Mouse (Mus musculus): ENCODE measurements at regions not wholly inside any gene's neighbourhood (a gene's known extent, or its start where the extent isn't known, plus 50 kb on each side); places are given as distances from the start of the nearest gene placed in this dataset.
"Not testable (repeated sequence)": the region's sequence is repeated elsewhere in the genome, so short reads cannot be mapped to it uniquely, and the experiment has no call there.

DNA sequence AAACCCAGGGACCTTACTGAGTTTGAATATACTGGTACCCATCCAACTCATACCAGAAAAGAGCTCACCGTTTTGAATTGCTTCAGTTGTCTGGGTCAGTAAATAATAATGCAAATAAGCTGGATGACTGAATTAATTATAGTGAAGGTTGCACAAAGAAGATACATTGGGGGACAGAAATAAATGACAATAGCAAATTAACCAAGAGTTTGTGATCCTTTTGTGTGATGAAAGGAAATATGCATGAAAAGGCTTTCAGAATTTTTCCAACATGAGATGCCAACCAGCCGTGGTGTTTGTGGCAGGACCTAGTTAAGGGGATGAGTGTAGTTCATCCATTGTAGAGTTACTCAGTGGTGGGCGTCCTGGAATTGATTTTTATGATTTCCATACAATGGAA, 186.5 kb upstream of the Pik3r1 start:
- DNase-seq, result no peak

DNA sequence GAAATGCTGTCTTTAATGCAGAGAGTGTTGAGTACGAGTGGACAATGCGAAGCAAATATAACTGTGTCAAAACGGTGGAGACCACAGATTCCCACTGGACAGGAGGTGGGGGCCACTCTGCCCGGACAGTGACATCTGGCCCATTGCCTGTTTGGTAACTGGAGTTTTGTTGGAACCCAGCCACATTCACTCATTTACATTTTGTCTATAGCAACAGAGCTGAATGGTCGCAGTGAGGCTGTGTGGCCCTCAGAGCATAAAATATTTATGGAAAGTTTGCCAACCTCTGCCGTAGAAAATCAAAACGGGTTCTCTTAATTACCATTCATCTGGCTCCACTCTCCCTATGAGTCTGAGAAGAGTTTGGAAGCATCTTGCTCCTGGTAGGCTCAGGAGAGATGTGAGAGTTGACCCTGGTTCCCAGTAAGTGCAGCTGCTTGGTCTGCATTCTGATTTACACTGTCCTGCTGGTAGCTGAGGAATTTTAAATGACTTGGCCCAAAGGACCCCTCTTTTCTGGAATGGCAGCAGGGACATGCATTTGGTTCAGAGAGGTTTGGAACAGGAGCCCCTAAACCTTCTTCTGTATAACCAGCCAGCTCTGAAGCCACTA, 187.9 kb upstream of the Pik3r1 start:
- no peak for DNase-seq

DNA sequence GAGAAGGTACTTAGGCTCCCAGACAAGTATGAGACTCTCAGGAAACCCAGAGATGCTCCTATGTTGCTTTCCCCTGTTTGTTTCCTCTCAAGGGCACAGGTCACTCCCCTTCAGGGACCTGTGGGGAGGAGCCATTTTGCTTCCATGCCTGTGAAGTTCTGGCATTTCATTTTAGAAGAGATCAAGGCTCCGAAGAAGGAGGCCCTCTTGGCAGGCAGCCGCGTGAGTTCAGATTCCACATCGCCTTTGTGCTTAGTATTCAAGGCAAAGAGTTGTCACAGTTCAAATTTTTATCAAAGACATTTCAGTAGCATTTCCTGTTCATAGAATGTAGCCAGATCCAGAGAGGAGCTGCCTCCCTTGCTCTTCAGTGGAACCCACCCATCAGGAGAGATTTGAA, 189.8 kb upstream of the Pik3r1 start:
- DNase-seq, result peak; percentile 37

DNA sequence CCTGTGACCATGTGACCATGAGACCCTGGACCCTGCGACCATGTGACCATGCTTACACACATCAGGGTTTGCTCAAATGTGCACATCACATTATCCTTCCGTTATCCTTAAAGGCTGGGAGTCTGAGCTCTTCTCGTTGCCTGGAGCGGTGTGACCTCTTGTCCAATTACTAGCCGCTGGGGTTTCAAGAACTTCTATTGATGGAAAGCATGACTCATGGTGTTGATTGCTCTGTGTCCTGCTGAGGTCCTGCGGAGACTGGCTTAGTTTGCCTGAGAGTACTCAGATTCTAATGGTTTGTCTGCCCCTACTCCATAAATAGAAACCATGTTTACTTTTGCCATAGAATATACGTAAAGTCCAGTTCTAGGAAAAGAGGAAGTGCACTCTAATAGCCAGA, 197.5 kb upstream of the Pik3r1 start:
- no peak for DNase-seq

DNA sequence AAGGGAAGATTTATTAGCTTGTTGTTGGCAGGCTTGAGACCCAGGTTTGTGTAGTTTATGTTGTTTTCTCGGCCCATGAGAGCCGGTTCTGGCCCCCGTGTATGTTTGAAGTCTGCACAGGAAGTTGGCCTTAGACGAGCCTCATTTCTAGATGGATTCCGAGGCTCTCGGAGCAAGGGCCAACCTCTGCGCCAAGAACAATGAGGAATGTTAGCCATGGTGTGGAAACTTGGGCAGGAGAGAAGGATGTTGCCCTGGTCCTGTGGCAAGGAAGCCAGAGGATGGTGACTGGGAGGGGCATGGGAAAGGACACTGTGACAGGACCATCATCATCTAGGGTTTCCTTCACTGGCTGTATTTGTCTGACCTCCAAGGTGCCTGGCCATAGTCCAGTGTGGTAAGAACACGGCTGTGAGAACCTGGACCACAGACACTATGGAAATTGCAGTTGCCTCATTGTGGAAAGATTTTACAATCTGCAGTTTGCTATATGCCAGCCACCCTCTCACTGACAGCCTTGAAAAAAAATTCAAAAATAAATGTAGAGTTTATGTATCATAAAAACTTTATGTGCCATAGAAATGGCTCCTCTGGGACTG, 198.9 kb upstream of the Pik3r1 start:
- no peak for DNase-seq

DNA sequence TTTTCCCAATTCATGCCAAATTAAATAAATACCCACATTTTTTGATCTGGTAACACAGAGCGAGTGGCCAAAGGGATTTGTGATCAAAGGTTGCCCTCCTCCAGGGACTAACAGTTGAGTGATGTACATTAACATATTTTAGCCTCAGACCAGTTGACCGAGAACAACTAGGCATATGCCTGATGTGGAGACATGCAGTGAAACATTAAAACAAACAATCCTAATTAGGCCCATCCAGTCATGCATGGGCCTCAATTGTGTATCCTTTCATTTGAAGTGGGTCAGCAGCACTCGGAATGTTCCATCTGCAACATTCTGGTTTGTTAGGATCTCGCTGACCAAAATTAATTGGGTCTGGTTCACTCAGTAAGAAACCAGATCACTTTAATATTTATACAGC, 199.4 kb upstream of the Pik3r1 start:
- DNase-seq, result no peak

DNA sequence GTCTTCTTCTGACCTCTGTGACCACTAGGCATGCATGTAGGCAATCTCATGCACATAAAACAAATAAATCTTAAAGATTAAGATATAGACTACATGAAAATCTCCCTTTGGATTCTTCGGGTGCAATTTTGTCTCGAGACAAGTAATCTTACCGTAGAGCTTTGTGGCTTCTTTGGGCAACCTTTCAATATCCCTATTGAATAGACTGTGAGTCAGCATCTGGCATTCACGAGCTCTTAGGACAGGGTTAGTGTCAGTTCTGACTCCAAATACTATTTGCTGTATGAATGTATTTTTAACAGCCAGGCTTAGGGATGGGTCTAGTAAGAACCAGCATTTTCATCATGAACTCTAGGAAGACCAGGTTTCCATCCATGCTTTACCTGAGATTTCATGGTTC, 208.7 kb upstream of the Pik3r1 start:
- no peak for DNase-seq

DNA sequence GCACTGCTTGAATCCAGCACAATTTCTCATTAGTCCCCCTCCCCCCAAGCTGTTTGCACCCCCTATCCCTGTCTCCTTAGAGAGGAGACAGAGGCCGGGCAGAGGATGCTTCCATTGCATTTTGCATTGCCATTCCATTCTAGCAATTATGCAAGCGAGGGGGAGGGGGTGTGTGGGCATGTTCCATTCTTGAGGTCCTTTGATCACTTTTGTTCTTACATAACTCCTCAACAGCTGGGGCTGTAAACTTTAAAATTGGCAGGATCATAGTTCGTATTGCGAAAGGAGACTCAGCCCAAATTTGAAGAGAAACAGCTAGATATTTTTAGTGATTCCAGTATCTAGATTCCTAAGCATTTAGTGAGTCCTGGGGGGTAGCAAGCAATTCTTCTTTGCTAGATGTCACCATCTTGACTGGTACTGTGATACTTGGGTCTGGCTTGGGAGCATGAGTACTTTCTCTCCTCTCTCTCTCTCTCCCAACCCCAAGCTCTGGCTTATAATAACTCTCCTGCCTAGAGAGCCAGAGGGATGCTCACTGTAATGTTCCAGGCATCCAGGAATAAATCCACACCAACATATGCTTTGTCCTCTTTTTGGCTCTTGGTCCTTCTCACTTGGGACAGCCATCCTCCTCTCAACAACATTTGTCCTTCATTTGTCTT, 212.3 kb upstream of the Pik3r1 start:
- peak; percentile 5 for DNase-seq

DNA sequence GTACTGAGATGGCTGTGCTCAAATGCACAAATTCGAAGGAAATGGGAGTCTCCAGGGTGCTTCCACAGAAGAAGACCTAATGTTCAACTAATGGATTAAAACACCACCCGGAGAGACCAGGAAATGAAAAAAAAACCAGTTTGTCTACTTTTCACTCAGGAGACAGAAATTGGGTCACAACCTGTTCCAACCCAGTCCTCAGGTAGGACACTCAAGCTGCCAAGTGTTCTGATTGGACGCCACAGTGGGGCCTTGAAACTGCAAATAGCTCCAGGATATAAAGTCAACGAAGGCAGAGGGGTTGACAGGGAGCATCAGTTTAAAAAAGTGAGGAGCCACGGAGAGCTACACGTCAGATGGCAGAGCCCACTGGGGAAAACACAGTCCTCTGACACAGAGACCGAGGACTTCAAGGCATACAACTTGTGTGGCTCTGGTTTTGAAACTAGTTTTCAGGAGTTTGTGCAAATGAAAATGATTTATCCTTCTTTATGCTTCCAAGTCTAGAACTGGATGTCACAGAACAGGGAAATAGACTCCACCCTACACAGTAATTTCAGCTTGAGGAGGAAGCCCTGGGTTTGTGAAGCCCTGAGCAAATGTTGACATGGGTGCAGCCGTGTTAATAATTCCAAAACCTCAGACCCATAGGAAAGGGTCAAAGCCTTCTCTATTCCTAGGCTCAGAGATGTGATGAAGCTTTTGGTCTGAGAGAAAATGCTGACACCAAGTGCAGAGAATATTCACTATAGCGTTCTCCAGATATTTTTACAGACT, 220.8 kb upstream of the Pik3r1 start:
- DNase-seq, result no peak

DNA sequence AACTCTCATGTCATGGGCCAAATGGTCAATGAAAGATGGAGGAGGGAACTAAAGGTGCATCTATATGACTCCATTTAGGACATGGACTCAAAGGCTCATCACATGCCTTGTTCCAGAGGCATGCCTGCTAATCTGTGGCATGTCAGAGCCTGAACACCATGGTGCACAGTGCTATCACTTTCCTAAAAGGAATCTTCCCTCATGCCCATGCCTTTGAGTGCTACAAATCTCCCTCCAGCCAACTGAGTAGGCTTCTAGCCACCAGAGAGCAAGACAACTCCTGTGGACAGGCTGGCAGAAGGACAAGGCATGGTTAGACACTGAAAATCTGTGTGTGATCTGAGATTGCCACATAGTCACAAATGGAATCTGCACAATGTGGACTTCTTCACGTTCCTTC, 223.7 kb upstream of the Pik3r1 start:
- no peak for DNase-seq

DNA sequence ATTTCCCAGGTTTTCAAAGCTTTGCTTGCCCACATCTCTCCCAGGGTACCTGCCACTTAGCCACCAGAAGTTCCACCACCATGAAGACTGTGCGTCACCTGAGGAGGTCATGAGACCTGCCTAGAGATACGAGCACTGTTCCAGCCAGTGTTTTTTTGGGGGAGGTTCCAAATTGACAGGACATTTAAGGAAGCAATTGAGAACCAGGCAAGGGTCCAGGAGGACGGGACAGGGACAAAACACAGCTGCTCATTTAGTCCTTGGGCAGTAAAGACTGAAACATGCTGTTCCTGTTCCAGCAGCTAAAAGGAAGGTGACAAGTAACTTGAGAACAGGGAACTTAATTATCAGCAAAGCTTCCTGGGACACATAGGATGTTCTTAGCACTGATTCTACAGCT, 226.8 kb upstream of the Pik3r1 start:
- DNase-seq, result no peak

DNA sequence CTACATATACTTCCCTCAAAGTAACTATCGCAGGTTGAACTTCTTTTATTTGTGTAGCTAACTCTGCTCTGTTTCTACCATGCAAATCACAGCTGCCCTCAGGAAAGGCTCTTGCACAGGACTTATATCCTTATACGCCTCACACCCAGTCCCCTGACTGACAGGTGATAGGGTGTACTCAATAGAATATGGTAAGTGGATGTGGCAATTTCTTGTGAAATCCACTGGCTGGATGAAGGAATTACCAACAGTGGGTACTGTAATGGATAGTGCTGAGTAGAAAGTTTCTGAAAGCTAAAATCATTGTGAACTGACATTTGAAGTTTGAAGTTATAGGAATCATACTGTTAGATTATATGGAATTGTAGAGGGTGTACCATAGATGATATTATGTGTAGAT, 227.5 kb upstream of the Pik3r1 start:
- no peak for DNase-seq

DNA sequence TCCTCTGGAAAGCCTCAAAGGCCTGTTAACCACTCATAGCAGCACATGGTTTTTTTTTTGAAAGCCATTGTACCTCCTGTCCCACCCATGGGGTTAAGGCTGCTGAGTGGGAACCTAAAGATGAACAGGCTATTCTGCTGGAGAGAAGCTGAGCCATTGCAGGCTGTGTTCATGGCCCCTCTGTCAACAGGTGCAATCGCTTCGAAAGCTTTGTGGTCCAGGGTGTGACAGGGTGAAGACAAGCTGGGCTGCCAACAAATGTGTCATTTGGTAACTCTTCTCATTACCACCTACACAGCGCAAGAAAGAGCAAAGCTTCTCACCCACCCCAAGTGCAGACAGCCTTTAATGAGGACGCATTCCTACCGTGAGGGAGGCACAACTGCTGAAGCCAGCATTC, 228.1 kb upstream of the Pik3r1 start:
- no peak for DNase-seq

DNA sequence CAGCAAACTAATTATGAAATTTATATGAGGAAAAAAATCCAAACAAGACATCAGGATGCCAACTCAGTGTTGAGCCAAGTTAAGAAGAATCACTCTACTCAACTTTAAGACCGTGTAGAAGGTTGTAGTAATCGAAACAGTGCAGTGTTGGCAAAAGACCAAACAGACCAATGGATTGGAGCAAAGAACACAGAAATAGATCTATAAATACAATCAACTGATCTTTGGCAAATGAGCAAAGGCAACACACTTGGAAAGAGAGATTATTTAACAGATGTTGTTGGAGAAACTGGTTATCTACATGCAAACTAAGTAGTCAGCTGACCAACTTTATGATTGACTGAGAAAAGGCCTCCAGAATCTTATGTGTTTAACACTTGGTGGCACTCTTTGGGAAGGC, 229.4 kb upstream of the Pik3r1 start:
- no peak for DNase-seq

DNA sequence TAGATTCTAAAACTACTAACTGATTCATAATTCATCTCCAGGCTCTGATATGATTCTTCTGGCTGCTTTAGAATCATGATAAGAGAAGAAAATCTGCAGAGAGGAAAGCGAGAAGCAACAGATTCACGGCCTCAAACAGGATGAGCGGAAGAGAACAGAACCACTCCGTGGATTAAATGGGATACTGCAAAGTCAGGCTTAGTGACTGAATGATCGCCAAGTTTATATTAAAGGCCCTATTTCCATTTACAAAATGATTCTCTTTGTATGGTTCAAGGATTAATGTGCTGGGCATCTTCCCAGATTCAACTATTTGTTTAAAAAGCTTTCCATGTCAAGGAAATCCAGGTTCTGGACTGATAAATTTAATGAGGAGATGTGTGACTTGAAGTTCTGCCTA, 238.5 kb upstream of the Pik3r1 start:
- DNase-seq, result no peak

DNA sequence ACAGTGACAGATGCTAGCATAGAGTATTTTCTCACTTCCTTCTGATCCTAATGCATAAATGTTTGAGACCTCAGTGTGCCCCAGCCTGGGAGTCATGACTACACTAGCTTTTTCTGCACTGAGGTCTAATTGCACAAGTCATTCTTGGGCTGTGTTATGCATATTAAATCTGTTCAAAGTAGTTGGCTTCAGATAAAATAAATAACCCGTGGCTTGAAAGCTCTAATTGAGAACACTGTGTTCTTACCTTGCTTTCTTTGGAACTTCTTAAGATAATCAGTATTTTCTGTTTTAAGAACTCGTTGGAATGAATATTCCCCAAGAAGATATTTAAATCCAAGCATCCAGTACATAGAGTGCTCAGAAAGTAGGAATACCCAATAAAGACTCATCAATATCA, 243.9 kb upstream of the Pik3r1 start:
- no peak for DNase-seq

DNA sequence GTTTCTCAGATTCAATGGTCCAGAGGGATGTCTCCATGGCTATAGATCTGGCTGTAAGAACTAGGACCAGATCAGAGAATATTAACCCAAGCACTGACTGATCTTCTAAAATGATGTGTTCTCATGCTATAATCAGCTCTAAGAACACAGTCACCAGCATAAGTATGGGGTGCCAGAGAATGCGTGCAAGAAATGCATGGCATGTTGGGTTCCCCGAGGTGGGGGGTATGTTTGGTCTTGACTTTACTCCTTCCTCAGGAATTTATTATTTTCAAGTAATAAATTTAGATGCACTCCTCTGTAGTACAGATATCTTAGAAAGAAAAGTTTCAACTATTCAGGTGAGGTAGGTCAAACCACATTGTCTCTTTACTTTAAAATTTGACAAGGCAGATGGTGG, 246.5 kb upstream of the Pik3r1 start:
- DNase-seq, result no peak

DNA sequence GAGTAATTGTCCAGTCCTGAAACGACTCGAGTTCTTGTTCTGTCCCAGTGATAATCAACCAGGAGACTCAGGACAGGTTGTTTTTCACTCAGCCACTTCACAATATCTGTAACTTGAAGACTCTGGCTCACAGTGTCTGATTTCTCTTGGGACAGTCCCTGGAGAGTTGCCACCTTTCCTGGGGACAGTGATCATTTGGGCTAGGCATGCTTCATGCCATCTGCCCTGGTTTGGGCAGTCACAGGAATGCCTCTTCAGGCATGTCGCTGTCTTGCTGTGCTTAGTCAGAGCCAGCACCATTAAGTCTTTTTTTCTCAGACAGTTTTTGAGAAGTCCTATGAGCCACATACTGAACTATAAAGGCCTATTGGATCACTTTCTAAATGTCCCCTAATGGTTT, 246.9 kb upstream of the Pik3r1 start:
- DNase-seq, result no peak

DNA sequence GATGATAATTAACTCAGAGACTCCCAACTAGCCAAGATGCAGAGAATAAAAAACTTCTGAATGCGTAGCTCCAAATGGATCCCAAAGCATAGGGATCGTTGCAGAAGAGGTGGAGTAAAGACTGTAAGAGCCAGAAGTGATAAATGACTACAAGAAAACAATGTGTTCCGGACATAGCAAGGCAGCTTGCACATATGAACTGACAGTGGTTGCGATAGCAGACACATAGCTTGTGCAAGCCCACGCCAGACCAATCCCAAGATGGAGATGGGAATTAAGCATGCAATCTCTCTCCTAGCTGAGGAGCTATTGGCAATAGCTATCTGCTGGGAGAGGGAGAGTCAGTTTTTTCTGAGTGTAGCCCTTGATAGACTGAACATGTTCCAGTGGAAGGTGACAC, 248.5 kb upstream of the Pik3r1 start:
- no peak for DNase-seq

DNA sequence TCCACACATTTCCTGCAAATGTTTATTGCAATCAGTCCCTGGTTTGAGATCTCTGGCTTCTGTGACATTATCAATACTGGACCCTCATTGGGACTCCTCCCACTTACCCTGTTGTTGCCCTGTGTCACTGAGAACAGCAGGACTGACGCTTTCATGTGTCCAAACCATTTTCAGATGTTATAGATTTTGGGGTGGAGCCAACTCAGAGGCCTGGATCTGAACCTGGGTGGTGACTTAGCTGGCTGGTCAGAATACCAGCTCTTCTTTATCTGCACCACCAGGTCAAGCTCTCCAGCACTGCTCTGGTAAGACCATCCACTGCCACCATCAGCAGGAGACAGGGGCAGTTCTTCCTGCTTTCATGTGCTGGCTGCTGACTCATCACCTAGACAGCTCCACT, 254.3 kb upstream of the Pik3r1 start:
- no peak for DNase-seq

DNA sequence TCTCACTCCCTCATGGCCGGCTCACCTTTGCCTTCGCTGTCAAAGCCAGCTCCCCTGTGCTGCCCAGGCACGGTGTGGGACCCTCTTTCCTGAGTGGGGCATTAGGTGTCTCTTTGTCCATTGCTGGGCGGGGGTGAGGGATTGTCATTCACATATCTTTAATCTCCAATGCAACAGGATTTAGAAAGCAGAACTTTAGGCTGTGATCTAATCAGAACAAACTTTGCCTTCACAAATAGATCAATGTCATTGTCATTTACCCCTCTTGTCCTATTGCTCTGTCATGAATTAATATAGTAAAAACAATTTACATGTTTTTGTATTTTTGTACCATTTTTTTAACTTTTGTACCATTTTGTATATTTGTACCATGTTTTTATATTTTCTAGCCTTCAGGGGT, 254.7 kb upstream of the Pik3r1 start:
- DNase-seq, result no peak

DNA sequence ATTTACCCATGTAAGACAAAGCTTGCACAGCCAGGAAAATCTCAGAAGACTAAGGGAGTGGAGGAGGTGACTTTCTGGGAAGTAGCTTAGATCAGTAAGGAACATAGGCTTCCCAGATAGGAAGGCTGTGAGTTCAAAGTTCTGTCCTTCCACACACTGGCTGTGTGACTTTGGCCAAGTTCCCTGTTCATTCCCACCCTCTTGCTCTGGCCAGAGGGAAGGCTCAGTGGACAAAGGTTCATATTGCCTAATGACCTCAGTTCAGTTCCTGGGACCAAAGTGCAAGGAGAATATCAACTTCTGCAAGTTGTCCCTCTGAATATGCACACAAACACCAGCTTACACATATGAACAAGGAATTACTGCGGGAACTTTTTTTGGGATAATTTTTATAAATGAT, 255.6 kb upstream of the Pik3r1 start:
- DNase-seq, result no peak

DNA sequence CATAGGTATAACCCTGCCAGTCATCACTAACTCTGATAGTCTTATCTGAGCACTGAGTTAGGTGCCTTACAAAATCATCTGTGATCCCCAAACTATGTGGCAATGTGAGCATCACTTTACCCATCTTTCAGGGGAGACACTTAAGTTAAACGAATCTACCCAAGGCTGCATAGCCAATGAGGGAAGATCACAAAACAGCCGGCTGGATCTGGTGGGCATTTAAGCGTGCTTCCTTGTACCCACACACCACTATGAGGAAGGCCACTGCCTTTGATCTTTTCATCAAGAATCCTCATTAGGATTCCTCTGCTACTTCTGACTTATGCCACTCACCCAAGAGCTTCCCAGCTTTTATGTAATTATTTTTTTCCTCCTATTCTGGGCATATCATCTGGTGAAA, 257.1 kb upstream of the Pik3r1 start:
- no peak for DNase-seq

DNA sequence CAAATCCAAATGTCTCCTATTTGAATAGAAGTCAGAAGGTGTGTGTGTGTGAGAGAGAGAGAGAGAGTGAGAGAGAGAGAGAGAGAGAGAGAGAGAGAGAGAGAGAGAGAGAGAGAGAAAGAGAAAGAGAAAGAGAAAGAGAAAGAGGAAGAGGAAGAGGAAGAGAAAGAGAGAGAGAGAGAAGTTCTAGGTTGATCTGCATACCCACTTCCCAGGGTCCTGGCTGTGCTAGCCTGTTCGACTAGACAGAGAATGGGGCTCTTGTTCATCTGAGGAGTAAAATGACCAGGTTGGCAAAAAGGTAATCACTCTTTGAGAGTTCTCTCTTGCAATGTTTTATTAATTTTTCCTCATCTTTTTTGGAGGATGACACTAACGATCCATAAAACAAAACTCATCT, 257.5 kb upstream of the Pik3r1 start:
- not testable (repeated sequence) for DNase-seq
